Comparison of ENCODE assay signal across 30 mouse cellular contexts in the genomic region with DNA sequence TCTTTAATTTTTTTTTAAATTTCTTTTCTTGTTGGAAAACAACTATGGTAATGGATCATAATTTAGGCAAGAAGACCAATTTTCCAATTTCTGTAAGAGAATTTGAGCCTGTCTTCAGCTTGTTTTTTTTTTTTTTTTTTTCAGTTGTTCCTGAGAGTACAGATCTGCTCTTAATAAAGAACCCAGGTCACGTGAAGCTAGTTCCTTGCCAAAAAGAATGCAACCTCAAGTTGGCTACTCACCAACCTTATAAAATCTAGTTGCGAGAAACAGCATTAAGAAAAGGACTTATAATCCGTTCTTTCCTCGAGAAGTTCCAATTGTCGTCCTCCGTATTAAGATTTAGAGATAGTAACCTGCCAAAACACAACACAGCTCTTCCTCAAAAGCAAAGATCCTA. TPM values are rescaled to one million over a fixed set of nuclear protein-coding genes. Genes with fewer than 3 reads are reported as not detected.
DNase-seq lines count a peak whose midpoint lies in the region; ATAC-seq lines count a peak whose summit lies in the region.
"Had no signal": no experiment of that assay in that cellular context is flagged by ENCODE, and none has a peak within 500 bp of the region (broad histone marks: within the 10 kb centered on the region; RNA-seq: fewer than 3 reads in every experiment).

No protein-coding gene starts in this region.

- no peaks in the 10 kb centered on the region for H3K4me1 ChIP-seq in embryonic facial prominence, embryonic 11.5 days (ENCODE audit: control insufficient read depth, insufficient read depth, low read length)
- peaks cover 19% of the 10 kb centered on the region for H3K4me1 ChIP-seq in embryonic facial prominence, embryonic 10.5 days
- H3K4me1 ChIP-seq in embryonic facial prominence, embryonic 13.5 days: peaks cover 19% of the 10 kb centered on the region
- H3K4me1 ChIP-seq: forebrain, embryonic 15.5 days; heart, embryonic 10.5 days; heart, embryonic 15.5 days; hindbrain, embryonic 12.5 days; intestine, embryonic 15.5 days; liver, embryonic 12.5 days; neural tube, embryonic 12.5 days had no signal

- no peak overlapping the region for H3K4me3 ChIP-seq in embryonic facial prominence, embryonic 11.5 days (ENCODE audit: low read depth, low read length)
- H3K4me3 ChIP-seq in embryonic facial prominence, embryonic 10.5 days: no peak overlapping the region
- H3K4me3 ChIP-seq in embryonic facial prominence, embryonic 13.5 days: no peak overlapping the region
- H3K4me3 ChIP-seq: erythroblast, embryonic 14.5 days; forebrain, embryonic 15.5 days; heart, embryonic 10.5 days; heart, embryonic 15.5 days; hindbrain, embryonic 12.5 days; intestine, embryonic 15.5 days; limb, embryonic 12.5 days; liver, embryonic 12.5 days; neural tube, embryonic 12.5 days had no signal

- no peaks in the 10 kb centered on the region for H3K9me3 ChIP-seq in embryonic facial prominence, embryonic 11.5 days (replicated peaks; ENCODE audit: control insufficient read depth, low read length)
- peaks cover 5% of the 10 kb centered on the region; the same call in 1 of the 2 replicates for H3K9me3 ChIP-seq in embryonic facial prominence, embryonic 10.5 days
- H3K9me3 ChIP-seq in embryonic facial prominence, embryonic 13.5 days: no peaks in the 10 kb centered on the region
- H3K9me3 ChIP-seq: forebrain, embryonic 15.5 days; heart, embryonic 10.5 days; heart, embryonic 15.5 days; hindbrain, embryonic 12.5 days; intestine, embryonic 15.5 days; limb, embryonic 12.5 days; liver, embryonic 12.5 days; neural tube, embryonic 12.5 days had no signal

- peak; percentile 19 for DNase-seq in embryonic facial prominence, embryonic 11.5 days (ENCODE audit: low spot score)
- no peak for DNase-seq in embryonic facial prominence, embryonic 10.5 days (ENCODE audit: low spot score)
- DNase-seq in fibroblast of lung, adult 2 months (ENCODE audit: low read depth): peak; percentile 41
- DNase-seq in gastrocnemius, postnatal 25 days: no peak
- no peak for DNase-seq in gastrocnemius, adult 8-10 months (ENCODE audit: low spot score in 2 of 2)
- no peak for DNase-seq in Muller cell, postnatal 12 days (ENCODE audit: inconsistent ontology term)
- DNase-seq: adrenal gland, postnatal 14 days; cerebellum, adult 11-12 months; cerebellum, postnatal 10 days; kidney, adult 8-10 months; liver, postnatal 0 days; lung, postnatal 36 days; right cerebral cortex, adult 18-20 months; spleen, adult 18-20 months; thymus, postnatal 14 days had no signal

- ATAC-seq in embryonic facial prominence, embryonic 11.5 days (replicated peaks; ENCODE audit: insufficient number of reproducible peaks, low FRiP score, low TSS enrichment, low read depth): no peak
- no peak for ATAC-seq in embryonic facial prominence, embryonic 13.5 days (ENCODE audit: insufficient number of reproducible peaks, insufficient read depth, low FRiP score, low TSS enrichment, low read depth)
- ATAC-seq: CD4-positive, CD25-positive, alpha-beta regulatory T cell, adult 4 months; forebrain, embryonic 15.5 days; hindbrain, postnatal 0 days; intestine, embryonic 15.5 days; liver, embryonic 12.5 days; liver, postnatal 0 days; midbrain, embryonic 16.5 days had no signal

- no peak overlapping the region for H3K9ac ChIP-seq in embryonic facial prominence, embryonic 11.5 days (replicated peaks; ENCODE audit: low read length)
- H3K9ac ChIP-seq in embryonic facial prominence, embryonic 13.5 days: no peak overlapping the region
- H3K9ac ChIP-seq: forebrain, embryonic 15.5 days; heart, embryonic 15.5 days; hindbrain, embryonic 12.5 days; intestine, embryonic 15.5 days; limb, embryonic 12.5 days; liver, embryonic 12.5 days; liver, postnatal 0 days; neural tube, embryonic 12.5 days had no signal

- no peak overlapping the region for H3K27ac ChIP-seq in embryonic facial prominence, embryonic 11.5 days (replicated peaks; ENCODE audit: low read depth, low read length)
- H3K27ac ChIP-seq in embryonic facial prominence, embryonic 10.5 days (replicated peaks): no peak overlapping the region
- H3K27ac ChIP-seq in embryonic facial prominence, embryonic 13.5 days: peak overlapping the region; percentile 36
- H3K27ac ChIP-seq: forebrain, embryonic 15.5 days; heart, embryonic 10.5 days; heart, embryonic 15.5 days; hindbrain, embryonic 12.5 days; hindbrain, postnatal 0 days; intestine, embryonic 15.5 days; kidney, postnatal 0 days; liver, embryonic 12.5 days; neural tube, embryonic 12.5 days had no signal

- no peaks in the 10 kb centered on the region for H3K27me3 ChIP-seq in embryonic facial prominence, embryonic 11.5 days (ENCODE audit: control insufficient read depth, insufficient read depth, low read length)
- H3K27me3 ChIP-seq in embryonic facial prominence, embryonic 10.5 days (replicated peaks; ENCODE audit: low read depth, poor library complexity, severe bottlenecking): no peaks in the 10 kb centered on the region
- H3K27me3 ChIP-seq in embryonic facial prominence, embryonic 13.5 days: no peaks in the 10 kb centered on the region
- H3K27me3 ChIP-seq: forebrain, embryonic 15.5 days; heart, embryonic 15.5 days; hindbrain, embryonic 12.5 days; intestine, embryonic 15.5 days; limb, embryonic 12.5 days; liver, embryonic 12.5 days; neural tube, embryonic 12.5 days had no signal

- 78% methylated on average over 6 of the region's 6 CpGs for WGBS in embryonic facial prominence, embryonic 11.5 days
- WGBS in embryonic facial prominence, embryonic 10.5 days: 86% methylated on average over 6 of the region's 6 CpGs
- WGBS in embryonic facial prominence, embryonic 13.5 days: 40% methylated on average over 6 of the region's 6 CpGs

- no peaks in the 10 kb centered on the region for H3K36me3 ChIP-seq in embryonic facial prominence, embryonic 11.5 days (replicated peaks; ENCODE audit: control insufficient read depth, insufficient read depth, low read depth, low read length)
- H3K36me3 ChIP-seq in embryonic facial prominence, embryonic 10.5 days (replicated peaks): no peaks in the 10 kb centered on the region
- no peaks in the 10 kb centered on the region for H3K36me3 ChIP-seq in embryonic facial prominence, embryonic 13.5 days
- H3K36me3 ChIP-seq: forebrain, embryonic 15.5 days; heart, embryonic 10.5 days; heart, embryonic 15.5 days; hindbrain, embryonic 12.5 days; intestine, embryonic 15.5 days; limb, embryonic 12.5 days; liver, embryonic 12.5 days; neural tube, embryonic 12.5 days had no signal

- no peak overlapping the region for H3K4me2 ChIP-seq in embryonic facial prominence, embryonic 11.5 days (ENCODE audit: low read depth, low read length)
- H3K4me2 ChIP-seq in embryonic facial prominence, embryonic 13.5 days: no peak overlapping the region
- H3K4me2 ChIP-seq: forebrain, embryonic 15.5 days; heart, embryonic 15.5 days; hindbrain, embryonic 12.5 days; intestine, embryonic 15.5 days; limb, embryonic 12.5 days; liver, embryonic 12.5 days; midbrain, embryonic 11.5 days; neural tube, embryonic 12.5 days had no signal

RNA-seq across cellular contexts. Expression of gene Intu, which starts 58.3 kb away (rescaled TPM):
- polyA plus RNA-seq in embryonic facial prominence, embryonic 11.5 days (2014; fragmentation: Nextera tagmentation; extraction: Ambion mirVana): 6.2 and 7.1 TPM in 2 replicates
- 6.0 and 6.3 TPM in 2 replicates for polyA plus RNA-seq in embryonic facial prominence, embryonic 10.5 days (2016; fragmentation: Nextera tagmentation; extraction: Ambion mirVana)
- 3.7 and 3.9 TPM in 2 replicates for polyA plus RNA-seq in embryonic facial prominence, embryonic 13.5 days (2015; fragmentation: Nextera tagmentation; extraction: Ambion mirVana)
- 1 to 10 TPM in 1 of 2 experiments, under 1 TPM in 1; 0.92 to 1.5 TPM for total RNA-seq in gastrocnemius, postnatal 25 days (2021)
- total RNA-seq in gastrocnemius, adult 8-10 months (2022): 1 to 10 TPM; 1.3 to 3.6 (median 1.6) TPM

Comparison
In these comparisons a context has a peak if more than half of its experiments do, and no peak if none do; other contexts are left out.
1. DNase-seq: peak in embryonic facial prominence, embryonic 11.5 days (single experiment) and fibroblast of lung, adult 2 months (single experiment); none in embryonic facial prominence, embryonic 10.5 days (single experiment), gastrocnemius, postnatal 25 days (single experiment), gastrocnemius, adult 8-10 months (0 of 2) and Muller cell, postnatal 12 days (single experiment).